Mouse (Mus musculus): ENCODE data around the gene Slc38a6. TPM values are rescaled to one million over a fixed set of nuclear protein-coding genes. Genes with fewer than 3 reads are reported as not detected.

The Slc38a6 gene
- polyA plus RNA-seq, 1 experiment from 2014 or later = 4.4 TPM

- 77% methylated on average over 7 of the region's 7 CpGs for WGBS (ENCODE audit: insufficient replicate concordance)
- TF ChIP-seq EP300 (IDR thresholded peaks at IDR 0.05; ENCODE audit: low read depth) (no peak), CTCF (IDR thresholded peaks at IDR 0.05; ENCODE audit: low read depth) (no peak)
Measured at GRCm38 (mm10) chr12:73366581-73366980, 80.0 kb downstream of the Slc38a6 start.

DNA sequence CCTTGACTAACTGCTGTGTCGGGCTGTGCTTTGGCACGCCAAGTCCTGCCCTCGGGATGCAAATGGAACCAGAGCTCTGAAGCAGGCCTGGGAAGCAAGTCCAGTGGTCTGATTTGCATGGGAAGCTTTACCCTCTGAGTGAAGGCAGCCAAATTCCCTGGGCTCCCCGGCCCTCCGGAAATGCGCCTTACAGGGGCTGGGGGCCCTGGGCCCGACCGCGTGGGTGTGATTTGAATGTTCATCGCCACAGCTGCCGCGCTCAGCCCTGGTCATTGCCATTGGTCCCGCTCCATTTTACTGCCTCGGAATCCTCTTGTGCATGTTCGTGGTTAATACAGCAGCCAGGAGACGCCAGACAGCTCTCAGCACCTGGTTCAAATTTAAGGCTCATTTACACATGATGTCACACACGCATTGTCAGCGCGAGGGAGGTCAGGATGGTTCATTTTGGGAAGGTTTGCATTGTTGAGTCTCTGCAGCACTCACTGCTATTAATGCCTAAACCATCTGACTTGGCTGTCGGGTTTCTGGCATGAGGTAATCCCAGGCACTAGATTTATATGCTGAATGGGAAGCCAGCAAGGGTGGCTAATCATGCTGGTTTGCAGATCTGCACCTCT lies 81.0 kb downstream of the Slc38a6 start:
- TF ChIP-seq EP300 (IDR thresholded peaks at IDR 0.05; ENCODE audit: low read depth) (no peak), CTCF (IDR thresholded peaks at IDR 0.05; ENCODE audit: low read depth) (no peak)
- H3K4me2 ChIP-seq (ENCODE audit: low read depth, low read length) = no peak overlapping the region
- H3K27me3 ChIP-seq (ENCODE audit: insufficient read depth, low read length) = no peaks in the 10 kb centered on the region
- no peak overlapping the region for H3K9ac ChIP-seq (replicated peaks)
- H3K4me3 ChIP-seq (ENCODE audit: low read depth, low read length) = no peak overlapping the region
- DNase-seq (no peak), ATAC-seq (no peak)
- 53% methylated on average over 20 of the region's 20 CpGs for WGBS (ENCODE audit: insufficient replicate concordance)
- no peaks in the 10 kb centered on the region for H3K36me3 ChIP-seq (replicated peaks; ENCODE audit: insufficient read depth, low read length)
- no peaks in the 10 kb centered on the region for H3K4me1 ChIP-seq (ENCODE audit: insufficient read depth)
- no peak overlapping the region for H3K27ac ChIP-seq (ENCODE audit: low read depth)
- no peaks in the 10 kb centered on the region for H3K9me3 ChIP-seq (ENCODE audit: low read length)

More at GRCm38 (mm10) chr12:73366581-73366980, 80.0 kb downstream of the Slc38a6 start:
- H3K4me3 ChIP-seq (ENCODE audit: low read depth, low read length) = no peak overlapping the region
- no peaks in the 10 kb centered on the region for H3K27me3 ChIP-seq (ENCODE audit: insufficient read depth, low read length)
- no peak overlapping the region for H3K27ac ChIP-seq (ENCODE audit: low read depth)
- H3K36me3 ChIP-seq (replicated peaks; ENCODE audit: insufficient read depth, low read length) = no peaks in the 10 kb centered on the region
- H3K9me3 ChIP-seq (ENCODE audit: low read length) = no peaks in the 10 kb centered on the region
- H3K9ac ChIP-seq (replicated peaks) = no peak overlapping the region
- H3K4me1 ChIP-seq (ENCODE audit: insufficient read depth) = no peaks in the 10 kb centered on the region
- DNase-seq = no peak
- H3K4me2 ChIP-seq (ENCODE audit: low read depth, low read length) = no peak overlapping the region
- ATAC-seq = no peak

DNA sequence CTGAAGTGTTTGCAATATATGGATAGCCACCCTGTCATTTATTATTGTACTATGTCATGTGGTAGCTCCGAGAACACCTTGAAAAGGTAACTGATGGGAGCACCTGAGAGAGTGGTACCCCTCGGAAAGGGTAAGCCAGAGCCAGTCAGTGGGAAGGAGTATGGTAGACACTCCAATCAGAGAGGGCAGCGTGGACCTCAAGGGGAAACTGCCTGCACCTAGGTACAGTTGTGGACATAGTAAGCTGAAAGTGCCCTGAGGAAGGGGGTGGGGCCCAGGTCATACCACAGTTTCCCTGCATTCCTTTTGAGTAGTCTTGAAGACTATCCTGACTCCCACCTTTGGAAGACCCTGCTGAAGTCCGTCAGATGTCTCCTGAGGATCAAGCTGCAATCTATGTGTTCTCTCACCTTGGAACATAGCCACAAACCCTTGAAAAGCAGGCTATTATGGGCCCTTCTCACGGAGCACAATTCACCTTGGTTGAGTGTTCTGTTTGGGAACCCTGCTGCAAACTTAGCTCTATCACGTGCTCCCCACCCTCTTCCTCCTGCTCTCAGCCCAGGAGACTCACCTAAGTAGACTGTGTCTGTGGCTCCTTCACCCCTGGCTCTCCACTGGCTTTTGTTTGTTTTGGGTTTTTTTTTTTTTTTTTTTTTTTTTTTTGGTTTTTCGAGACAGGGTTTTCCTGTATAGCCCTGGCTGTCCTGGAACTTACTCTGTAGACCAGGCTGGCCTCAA lies 82.5 kb downstream of the Slc38a6 start:
- Histone ChIP-seq H3K9me3 (ENCODE audit: low read length) (no peaks in the 10 kb centered on the region), H3K36me3 (replicated peaks; ENCODE audit: insufficient read depth, low read length) (no peaks in the 10 kb centered on the region), H3K27me3 (ENCODE audit: insufficient read depth, low read length) (no peaks in the 10 kb centered on the region), H3K9ac (replicated peaks) (no peak overlapping the region), H3K27ac (ENCODE audit: low read depth) (no peak overlapping the region), H3K4me1 (ENCODE audit: insufficient read depth) (no peaks in the 10 kb centered on the region), H3K4me2 (ENCODE audit: low read depth, low read length) (no peak overlapping the region), H3K4me3 (ENCODE audit: low read depth, low read length) (no peak overlapping the region)
- WGBS (ENCODE audit: insufficient replicate concordance) = 70% methylated on average over 7 of the region's 7 CpGs
- DNase-seq = no peak
- no peak for ATAC-seq
- TF ChIP-seq EP300 (IDR thresholded peaks at IDR 0.05; ENCODE audit: low read depth) = no peak
- no peak for TF ChIP-seq CTCF (IDR thresholded peaks at IDR 0.05; ENCODE audit: low read depth)

DNA sequence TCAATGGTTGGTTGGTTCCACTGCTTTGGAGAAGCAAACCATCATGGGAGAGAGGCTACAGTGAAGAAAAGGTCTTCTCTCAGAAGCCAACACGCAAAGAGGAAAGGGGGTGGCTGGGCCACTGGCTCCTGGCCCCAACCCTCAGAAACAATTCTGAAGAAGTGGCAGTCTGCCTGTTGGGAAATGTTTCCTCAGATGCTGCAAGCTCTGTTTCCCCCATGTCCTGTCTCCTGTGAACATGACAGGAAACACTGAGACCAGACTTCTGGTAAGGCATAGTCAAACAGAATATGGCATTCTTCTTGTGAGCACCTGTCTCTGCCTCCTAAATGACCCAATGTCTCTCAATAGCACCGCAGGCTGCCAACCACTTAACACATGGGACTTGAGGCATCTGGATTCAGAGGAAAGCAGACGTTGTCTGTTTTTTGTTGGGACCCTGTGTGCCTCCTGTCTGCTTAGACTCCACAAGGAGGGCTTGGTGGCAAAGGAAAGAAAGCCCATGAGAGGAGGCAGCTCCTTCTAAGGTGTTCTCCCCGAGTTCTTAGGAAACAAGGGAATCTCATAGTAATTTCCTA lies 83.9 kb downstream of the Slc38a6 start:
- 47% methylated on average over 4 of the region's 4 CpGs for WGBS (ENCODE audit: insufficient replicate concordance)
- H3K9me3 ChIP-seq (ENCODE audit: low read length) = no peaks in the 10 kb centered on the region

DNA sequence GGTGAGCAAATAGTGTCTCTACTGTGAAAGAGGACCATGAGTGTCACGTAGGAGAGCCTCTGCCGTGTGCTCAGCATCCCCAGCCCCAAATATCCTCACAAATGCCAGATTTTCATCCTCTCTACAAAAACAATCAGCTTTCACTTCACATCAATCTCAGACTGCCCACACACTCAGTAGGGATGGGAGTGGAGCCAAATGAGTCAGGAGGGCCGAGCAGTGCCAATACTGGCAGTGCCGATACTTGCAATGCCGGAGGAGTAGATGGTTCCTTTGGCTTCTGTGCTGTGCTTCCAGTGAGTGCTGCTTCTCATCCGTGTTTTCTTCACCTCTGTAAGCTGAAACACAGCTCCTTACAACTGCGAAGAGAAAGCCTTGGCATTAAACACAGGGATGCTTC lies 84.6 kb downstream of the Slc38a6 start:
- no peak for ATAC-seq
- no peak for TF ChIP-seq EP300 (IDR thresholded peaks at IDR 0.05; ENCODE audit: low read depth)
- no peak for TF ChIP-seq CTCF (IDR thresholded peaks at IDR 0.05; ENCODE audit: low read depth)
- Histone ChIP-seq H3K4me2 (ENCODE audit: low read depth, low read length) (no peak overlapping the region), H3K27ac (ENCODE audit: low read depth) (no peak overlapping the region), H3K4me1 (ENCODE audit: insufficient read depth) (no peaks in the 10 kb centered on the region), H3K9ac (replicated peaks) (no peak overlapping the region), H3K36me3 (replicated peaks; ENCODE audit: insufficient read depth, low read length) (no peaks in the 10 kb centered on the region), H3K4me3 (ENCODE audit: low read depth, low read length) (no peak overlapping the region), H3K9me3 (ENCODE audit: low read length) (no peaks in the 10 kb centered on the region), H3K27me3 (ENCODE audit: insufficient read depth, low read length) (no peaks in the 10 kb centered on the region)
- 74% methylated on average over 7 of the region's 7 CpGs for WGBS (ENCODE audit: insufficient replicate concordance)
- no peak for DNase-seq

More for the DNA sequence above, 83.9 kb downstream of the Slc38a6 start:
- ATAC-seq (no peak), DNase-seq (no peak)
- Histone ChIP-seq H3K4me1 (ENCODE audit: insufficient read depth) (no peaks in the 10 kb centered on the region), H3K36me3 (replicated peaks; ENCODE audit: insufficient read depth, low read length) (no peaks in the 10 kb centered on the region), H3K4me3 (ENCODE audit: low read depth, low read length) (no peak overlapping the region), H3K27ac (ENCODE audit: low read depth) (no peak overlapping the region), H3K9ac (replicated peaks) (no peak overlapping the region), H3K27me3 (ENCODE audit: insufficient read depth, low read length) (no peaks in the 10 kb centered on the region), H3K4me2 (ENCODE audit: low read depth, low read length) (no peak overlapping the region)
- TF ChIP-seq EP300 (IDR thresholded peaks at IDR 0.05; ENCODE audit: low read depth) (no peak), CTCF (IDR thresholded peaks at IDR 0.05; ENCODE audit: low read depth) (no peak)

DNA sequence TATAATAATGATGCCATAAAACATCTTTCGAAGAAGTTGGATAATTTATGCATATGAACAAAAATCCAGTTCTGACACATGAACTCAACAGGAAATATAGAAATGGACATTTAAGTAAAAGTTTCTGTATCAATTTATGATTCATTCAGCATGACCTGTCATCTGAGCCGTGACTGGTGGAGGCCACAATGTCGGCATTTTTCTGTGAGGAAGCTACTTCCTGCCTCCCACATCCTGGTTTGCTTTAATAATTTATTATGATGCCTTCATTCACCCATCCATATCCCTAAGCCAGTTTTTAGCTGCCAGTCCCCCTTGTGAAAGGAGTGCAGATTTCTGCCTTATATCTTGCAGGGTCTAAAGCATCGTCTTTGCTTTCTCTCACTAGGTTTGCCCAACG lies 91.4 kb downstream of the Slc38a6 start:
- Histone ChIP-seq H3K27me3 (ENCODE audit: insufficient read depth, low read length) (no peaks in the 10 kb centered on the region), H3K36me3 (replicated peaks; ENCODE audit: insufficient read depth, low read length) (no peaks in the 10 kb centered on the region), H3K4me1 (ENCODE audit: insufficient read depth) (no peaks in the 10 kb centered on the region; the same call in 1 of the 2 replicates), H3K4me2 (ENCODE audit: low read depth, low read length) (no peak overlapping the region), H3K27ac (ENCODE audit: low read depth) (no peak overlapping the region), H3K9ac (replicated peaks) (no peak overlapping the region), H3K9me3 (ENCODE audit: low read length) (no peaks in the 10 kb centered on the region), H3K4me3 (ENCODE audit: low read depth, low read length) (no peak overlapping the region)
- DNase-seq = no peak
- 69% methylated on average over 5 of the region's 5 CpGs for WGBS (ENCODE audit: insufficient replicate concordance)
- ATAC-seq = no peak
- no peak for TF ChIP-seq EP300 (IDR thresholded peaks at IDR 0.05; ENCODE audit: low read depth)
- TF ChIP-seq CTCF (IDR thresholded peaks at IDR 0.05; ENCODE audit: low read depth) = no peak

Measured in liver, postnatal 0 days (tissue).